Mouse (Mus musculus): ENCODE measurements at regions not wholly inside any gene's neighbourhood (a gene's known extent, or its start where the extent isn't known, plus 50 kb on each side); places are given as distances from the start of the nearest gene placed in this dataset.

DNA sequence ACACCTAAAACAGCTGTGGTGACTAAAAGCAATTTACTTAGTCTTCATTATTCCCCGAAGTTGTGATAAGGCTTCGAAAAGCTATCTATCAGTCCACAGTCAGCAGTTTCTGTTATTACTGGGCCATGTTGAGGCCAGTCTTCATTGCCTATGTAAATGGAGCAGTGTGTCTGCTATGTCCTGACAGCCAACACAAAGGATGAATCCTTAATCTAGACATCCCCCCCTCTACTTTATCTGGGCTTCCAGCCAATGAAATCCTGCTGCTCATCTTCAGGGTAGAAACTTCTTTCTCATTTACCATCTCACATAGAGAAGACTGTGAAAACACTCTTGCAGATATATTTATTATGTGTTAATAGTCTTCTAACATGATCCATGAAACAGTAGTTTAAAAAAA, 1817.9 kb upstream of the Tmeff2 start:
- 90% methylated on average over 2 of the region's 2 CpGs for WGBS
- Histone ChIP-seq H3K27me3 (no peaks in the 10 kb centered on the region), H3K36me3 (ENCODE audit: poor library complexity, severe bottlenecking) (no peaks in the 10 kb centered on the region), H3K4me2 (no peak overlapping the region), H3K4me1 (no peaks in the 10 kb centered on the region), H3K9ac (no peak overlapping the region), H3K27ac (no peak overlapping the region), H3K4me3 (no peak overlapping the region), H3K9me3 (replicated peaks) (no peaks in the 10 kb centered on the region; the same call in 1 of the 2 replicates)
- ATAC-seq: peak; percentile 41; the same call in 1 of the 2 replicates

DNA sequence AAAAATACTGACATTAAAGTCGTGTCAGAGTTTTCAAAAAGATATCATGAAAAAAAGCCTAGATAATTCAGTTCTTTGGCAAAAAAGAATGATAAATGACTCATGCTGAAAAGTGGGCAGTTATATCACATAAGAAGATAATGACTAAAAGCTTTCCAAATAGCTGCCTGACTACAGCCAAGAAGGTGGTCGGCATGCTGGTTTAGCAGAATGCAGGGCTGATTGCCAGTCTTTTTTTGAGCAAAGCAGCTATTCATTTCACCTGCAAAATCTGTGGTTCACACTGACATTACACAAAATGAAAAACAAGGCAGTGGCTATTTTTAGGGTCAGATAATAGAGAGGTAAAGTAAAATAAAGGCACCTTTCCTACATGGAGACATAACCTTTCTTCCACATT, 1800.9 kb upstream of the Tmeff2 start:
- no peak for ATAC-seq
- Histone ChIP-seq H3K9ac (no peak overlapping the region), H3K4me1 (no peaks in the 10 kb centered on the region), H3K4me2 (no peak overlapping the region), H3K27ac (no peak overlapping the region), H3K36me3 (ENCODE audit: poor library complexity, severe bottlenecking) (no peaks in the 10 kb centered on the region), H3K9me3 (replicated peaks) (no peaks in the 10 kb centered on the region), H3K27me3 (no peaks in the 10 kb centered on the region), H3K4me3 (no peak overlapping the region)
- WGBS: 59% methylated on average over 2 of the region's 2 CpGs

DNA sequence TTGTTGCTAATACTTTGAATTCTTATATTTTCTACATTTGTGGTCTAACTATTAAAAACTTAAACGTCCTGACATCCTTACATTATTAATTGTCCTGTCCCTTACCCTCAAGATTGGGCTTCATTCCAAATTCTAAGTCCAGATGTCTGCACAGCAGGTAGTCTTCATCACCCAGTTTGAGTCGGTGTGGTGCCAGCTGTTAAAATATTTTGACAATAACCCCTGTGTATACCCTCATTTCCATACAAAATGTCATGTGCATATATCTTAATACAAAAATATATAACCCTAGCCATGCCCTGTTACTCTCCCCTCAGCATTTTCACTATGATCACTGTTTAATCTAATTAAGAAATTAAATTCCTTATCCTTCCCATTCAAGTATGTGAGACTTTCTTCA, 1791.4 kb upstream of the Tmeff2 start:
- H3K27me3 ChIP-seq: no peaks in the 10 kb centered on the region
- no peak overlapping the region for H3K4me2 ChIP-seq
- WGBS: 57% methylated on average over 2 of the region's 2 CpGs
- H3K9me3 ChIP-seq (replicated peaks): no peaks in the 10 kb centered on the region
- no peak overlapping the region for H3K4me3 ChIP-seq
- H3K27ac ChIP-seq: no peak overlapping the region
- no peaks in the 10 kb centered on the region for H3K4me1 ChIP-seq
- H3K36me3 ChIP-seq (ENCODE audit: poor library complexity, severe bottlenecking): no peaks in the 10 kb centered on the region
- H3K9ac ChIP-seq: no peak overlapping the region
- no peak for ATAC-seq

DNA sequence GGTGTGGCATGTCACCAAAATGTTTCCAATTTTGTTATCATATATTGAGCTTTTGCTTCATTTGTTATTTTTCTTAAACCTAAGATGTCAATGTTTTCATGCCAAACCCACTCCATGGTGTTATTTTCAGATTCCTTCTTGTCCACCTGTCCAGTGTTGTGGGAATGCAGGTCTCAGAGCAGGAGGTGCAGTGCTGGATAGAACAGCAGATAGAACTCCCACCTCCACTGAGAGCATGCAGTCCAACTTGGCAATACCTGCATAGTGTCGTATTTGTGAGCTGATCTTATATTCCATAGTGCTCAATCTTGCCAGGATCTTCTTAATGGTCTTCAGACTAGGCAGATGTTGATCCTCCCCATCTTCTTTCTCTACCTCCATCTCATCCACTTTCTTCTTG, 1790.9 kb upstream of the Tmeff2 start:
- H3K9ac ChIP-seq: no peak overlapping the region

More for the DNA sequence above, 1790.9 kb upstream of the Tmeff2 start:
- Histone ChIP-seq H3K27ac (no peak overlapping the region), H3K4me2 (no peak overlapping the region), H3K4me1 (no peaks in the 10 kb centered on the region), H3K9me3 (replicated peaks) (no peaks in the 10 kb centered on the region), H3K27me3 (no peaks in the 10 kb centered on the region), H3K36me3 (ENCODE audit: poor library complexity, severe bottlenecking) (no peaks in the 10 kb centered on the region), H3K4me3 (no peak overlapping the region)
- 75% methylated on average over 1 of the region's 1 CpGs for WGBS
- ATAC-seq: no peak
